Mouse (Mus musculus): ENCODE results near the gene 1700017B05Rik. TPM values are rescaled to one million over a fixed set of nuclear protein-coding genes. Genes with fewer than 3 reads are reported as not detected.

The 1700017B05Rik gene
- polyA plus RNA-seq, 1 experiment, result 18.8 TPM

DNA sequence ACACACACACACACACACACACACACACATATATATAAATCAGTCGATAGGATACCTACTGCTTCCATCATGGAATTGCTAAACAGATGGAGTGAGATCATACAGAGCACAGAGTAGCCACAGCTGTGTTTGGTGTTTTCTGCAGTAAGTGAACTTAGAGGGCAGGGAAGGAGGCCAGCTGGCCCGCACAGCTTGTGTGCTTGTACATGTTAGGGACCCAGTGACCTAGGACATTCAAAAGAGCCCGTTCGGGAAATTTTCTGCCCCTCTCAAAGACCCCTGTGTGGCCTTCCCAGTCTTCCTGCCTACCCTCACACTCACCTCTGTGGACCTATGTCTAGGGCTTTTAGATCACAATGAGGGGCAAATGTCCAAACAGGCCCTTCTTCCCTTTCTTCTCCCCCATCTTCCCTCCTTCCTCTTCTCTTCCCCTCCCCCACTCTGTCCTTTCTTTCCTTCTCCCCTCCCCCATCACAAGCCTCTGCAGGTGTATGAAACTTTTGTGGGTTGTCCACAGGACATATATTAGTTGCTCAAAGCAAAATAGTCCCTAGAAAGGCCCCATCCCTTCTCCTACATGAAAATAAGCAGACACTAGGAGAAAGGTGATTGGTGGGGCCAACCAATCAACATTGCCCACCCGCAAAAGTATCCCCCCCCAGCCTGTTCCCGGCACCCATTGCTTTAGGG lies 11.5 kb upstream of the 1700017B05Rik start:
- 44% methylated on average over 6 of the region's 6 CpGs for WGBS
- no peak for DNase-seq (ENCODE audit: low read depth, low spot score)

DNA sequence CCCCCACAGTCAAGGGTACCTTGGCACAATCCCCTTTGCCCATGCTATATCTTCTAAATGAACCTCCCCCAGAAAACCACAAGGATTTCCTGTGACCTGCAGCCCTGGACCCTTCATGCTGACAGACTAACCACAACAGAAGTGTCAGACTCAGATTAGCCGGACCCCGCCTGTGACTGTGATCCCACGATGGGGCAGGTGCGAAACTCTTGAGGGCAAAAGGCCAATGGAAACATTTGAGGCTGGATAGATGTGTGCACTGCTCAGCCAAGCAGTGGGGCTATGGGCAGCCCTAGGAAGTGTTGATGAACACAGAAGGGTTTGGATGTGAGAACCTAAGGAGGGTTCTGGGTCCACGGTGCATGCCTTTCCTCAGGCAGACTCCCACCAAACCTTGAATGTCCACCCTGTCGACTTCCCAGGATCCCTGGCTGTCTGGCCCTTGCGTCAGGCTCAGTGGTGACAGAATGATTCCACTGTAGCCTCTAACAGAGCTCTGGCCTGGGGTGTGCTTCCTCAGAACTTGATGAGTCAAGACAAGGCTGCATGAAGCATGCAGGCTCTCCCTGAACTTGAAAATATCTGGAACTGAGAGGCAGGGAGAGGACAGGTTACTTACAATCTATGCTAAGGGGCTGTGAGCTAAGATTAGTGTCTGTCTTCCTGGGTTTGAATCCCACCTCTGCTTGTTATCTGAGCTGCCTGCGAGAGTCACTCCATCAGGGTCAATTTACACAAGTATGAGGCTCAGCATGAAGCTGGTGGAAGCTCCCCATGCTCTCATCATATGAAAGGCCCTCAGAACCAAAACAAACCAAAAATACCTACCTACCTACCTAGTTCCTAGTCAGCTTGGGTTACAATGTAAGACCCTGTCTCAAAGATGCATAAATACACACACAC lies 10.7 kb upstream of the 1700017B05Rik start:
- 68% methylated on average over 8 of the region's 8 CpGs for WGBS
- DNase-seq (ENCODE audit: low read depth, low spot score), result no peak

DNA sequence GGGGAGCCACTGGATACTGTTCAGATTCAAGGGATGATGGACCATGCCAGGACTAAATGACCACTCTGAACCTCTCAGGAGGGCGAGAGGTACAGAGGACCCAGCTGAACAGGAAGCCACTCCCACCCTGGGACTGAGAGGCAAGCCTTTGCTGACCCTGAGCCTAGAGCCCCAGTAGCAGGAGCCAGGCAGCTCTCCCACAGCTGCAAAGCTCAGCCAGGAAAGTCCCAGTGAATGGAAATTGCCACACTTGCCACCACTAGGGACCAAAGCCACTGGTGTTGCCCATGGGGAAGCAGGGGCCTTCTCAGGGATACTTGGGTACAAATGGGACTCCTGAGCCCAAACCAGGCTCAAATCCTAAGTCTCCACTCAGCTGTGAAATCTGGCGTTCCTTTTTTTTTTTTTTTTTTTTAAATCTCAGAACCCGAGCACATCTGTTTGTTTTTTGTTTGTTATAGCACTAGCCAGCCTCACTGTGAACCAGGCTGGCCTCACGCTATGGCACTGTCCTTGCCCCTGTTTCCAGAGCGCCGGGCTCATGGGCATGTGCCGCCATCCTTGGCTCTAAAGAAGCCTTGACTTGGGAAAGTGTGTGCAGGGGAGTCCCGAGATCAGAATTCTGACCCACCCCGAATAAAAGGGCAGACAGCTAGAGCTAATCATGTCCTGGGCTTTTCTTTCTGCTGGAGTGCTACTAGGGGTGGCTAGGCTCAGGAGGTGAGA lies 9.6 kb upstream of the 1700017B05Rik start:
- WGBS, result 65% methylated on average over 9 of the region's 9 CpGs
- DNase-seq (ENCODE audit: low read depth, low spot score), result no peak

DNA sequence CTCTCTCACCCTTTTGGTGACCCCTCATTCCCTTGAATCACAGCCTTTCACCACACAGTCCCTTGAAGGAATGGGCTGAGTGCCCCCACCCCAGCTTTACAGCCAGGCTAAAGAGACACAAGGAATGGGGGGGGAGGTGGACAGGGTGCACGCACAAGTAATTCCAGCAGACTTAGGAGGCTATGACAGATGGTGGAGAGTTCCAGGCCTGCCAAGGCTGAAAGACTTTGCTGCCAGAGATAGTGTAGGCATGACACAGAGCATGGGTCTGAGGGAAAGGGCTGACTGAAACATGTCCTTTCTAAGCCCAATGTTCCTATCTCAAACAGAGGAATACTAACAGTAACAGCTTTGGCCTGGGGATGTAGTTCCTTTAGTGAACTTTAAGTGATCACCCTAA lies 8.7 kb upstream of the 1700017B05Rik start:
- DNase-seq (ENCODE audit: low read depth, low spot score), result no peak
- 75% methylated on average over 1 of the region's 1 CpGs for WGBS

DNA sequence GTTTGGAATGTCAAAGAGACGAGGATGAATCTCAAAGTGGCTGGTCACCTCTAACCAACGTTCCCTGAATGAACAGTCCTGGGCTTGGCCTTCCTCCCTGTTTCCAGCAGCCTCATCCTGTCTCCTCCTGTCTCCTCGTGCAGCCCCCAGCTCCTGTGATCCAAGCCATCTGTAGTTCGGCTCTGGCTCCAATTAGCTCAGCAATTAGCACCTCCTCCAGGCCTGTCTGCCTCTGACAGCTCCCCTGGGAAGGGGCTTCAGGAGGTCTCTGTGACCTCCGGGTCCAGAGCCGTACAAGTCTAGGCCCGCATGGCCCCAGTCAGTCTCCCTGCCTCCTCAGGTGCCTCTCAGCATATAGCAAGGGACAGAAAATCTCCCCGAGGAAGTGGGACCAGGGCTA lies 8.0 kb upstream of the 1700017B05Rik start:
- WGBS, result 61% methylated on average over 8 of the region's 8 CpGs
- no peak for DNase-seq (ENCODE audit: low read depth, low spot score)

DNA sequence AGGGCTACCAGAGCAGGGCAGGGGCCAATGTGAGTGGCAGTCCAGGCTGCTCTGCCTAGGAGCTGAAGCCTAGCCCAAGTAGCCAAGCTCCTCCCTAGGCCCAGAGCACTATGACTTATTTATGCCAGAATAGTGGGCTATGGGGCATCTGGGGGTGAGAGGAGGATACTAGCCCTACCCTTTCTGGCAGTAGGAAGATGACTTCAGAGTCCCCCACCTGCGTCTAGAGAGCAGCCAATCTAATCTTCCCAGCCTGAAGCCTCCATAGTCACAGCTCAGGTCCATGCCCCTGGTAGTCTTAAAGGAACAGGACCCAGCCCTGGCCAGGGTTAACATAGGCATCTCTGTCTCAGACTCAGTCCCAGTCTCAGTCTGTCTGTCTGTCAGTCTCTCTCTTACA lies 7.0 kb upstream of the 1700017B05Rik start:
- WGBS, result 67% methylated on average over 1 of the region's 1 CpGs

DNA sequence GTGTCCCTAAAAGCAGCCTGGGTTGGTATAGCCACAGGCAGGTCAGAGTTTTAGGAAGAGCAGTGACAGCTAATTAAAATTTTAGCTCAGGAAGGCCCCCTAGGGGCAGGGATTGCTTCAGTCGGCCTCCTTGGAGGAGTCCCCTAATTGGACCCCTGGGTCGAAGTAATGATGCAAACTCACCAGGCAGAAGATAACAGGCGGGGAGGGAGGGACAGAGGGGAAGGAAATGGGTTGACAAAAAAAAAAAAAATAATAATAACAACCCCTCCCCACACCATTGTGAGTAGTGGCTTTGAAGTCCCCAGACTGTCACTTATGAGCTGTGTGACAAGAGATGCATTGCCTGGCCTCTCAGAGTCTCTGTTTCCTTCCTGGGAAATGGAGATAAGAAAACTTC lies 6.2 kb upstream of the 1700017B05Rik start:
- WGBS, result 41% methylated on average over 3 of the region's 3 CpGs
- no peak for DNase-seq (ENCODE audit: low read depth, low spot score)

More for the DNA sequence above, 7.0 kb upstream of the 1700017B05Rik start:
- DNase-seq (ENCODE audit: low read depth, low spot score), result no peak

DNA sequence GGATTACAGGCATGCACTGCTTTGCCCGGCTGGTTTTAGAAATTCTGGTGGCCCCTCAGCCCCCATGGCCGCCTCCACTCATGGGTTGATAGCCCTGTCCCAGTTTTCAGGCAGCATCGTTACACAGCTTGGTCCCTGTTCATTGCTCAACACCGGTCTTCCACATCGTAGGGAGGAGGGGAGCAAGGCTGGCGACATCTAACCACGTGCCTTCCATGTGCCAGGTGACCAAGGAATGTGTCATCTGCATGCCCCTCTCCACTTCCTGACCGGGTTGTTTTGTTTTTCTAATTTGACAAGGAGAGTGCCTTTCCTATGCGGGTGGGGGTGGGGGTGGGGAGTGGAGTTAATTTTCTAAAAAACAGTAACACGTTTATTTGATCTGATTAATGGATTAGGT lies 5.7 kb upstream of the 1700017B05Rik start:
- WGBS, result 56% methylated on average over 10 of the region's 10 CpGs
- DNase-seq (ENCODE audit: low read depth, low spot score), result no peak

DNA sequence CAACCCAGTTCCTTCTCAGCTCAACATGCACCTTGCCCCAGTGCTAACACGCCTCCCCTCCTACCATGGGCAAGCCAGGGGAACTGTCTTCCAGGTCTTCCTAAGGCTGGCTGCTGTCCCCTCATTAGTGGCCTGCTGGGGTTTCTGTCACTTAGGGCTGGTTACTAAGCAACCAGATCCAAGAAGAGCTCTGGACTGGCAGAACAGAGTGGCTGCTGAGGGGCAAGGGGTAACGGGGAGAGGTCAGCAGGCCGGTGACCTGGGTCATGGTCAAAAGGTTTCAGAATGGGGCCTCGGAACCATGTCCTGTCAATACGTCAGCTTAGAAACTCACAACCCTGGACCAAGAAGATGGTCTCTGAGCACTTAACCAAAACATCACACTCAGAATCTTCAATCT lies 5.0 kb upstream of the 1700017B05Rik start:
- no peak for DNase-seq (ENCODE audit: low read depth, low spot score)
- 90% methylated on average over 5 of the region's 5 CpGs for WGBS

DNA sequence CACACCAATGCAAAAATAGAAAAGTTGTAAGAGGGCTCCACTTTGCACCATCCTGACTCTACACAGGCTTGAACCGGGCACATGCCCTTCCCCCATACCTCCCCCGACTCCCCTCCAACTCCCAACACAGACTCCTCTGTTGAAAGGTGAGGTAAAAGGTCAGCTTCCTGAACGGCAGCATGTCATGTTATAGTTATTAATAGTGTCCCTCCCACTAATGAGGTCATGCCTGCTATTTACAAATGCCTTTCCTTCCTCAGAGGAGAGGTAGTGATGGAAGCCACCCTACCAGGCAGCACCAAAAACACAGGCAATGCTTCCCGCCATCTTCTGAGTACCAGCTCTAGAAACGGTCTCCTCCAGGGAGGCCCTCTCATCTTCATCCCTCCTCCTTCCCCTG lies 2.7 kb upstream of the 1700017B05Rik start:
- 55% methylated on average over 5 of the region's 5 CpGs for WGBS

DNA sequence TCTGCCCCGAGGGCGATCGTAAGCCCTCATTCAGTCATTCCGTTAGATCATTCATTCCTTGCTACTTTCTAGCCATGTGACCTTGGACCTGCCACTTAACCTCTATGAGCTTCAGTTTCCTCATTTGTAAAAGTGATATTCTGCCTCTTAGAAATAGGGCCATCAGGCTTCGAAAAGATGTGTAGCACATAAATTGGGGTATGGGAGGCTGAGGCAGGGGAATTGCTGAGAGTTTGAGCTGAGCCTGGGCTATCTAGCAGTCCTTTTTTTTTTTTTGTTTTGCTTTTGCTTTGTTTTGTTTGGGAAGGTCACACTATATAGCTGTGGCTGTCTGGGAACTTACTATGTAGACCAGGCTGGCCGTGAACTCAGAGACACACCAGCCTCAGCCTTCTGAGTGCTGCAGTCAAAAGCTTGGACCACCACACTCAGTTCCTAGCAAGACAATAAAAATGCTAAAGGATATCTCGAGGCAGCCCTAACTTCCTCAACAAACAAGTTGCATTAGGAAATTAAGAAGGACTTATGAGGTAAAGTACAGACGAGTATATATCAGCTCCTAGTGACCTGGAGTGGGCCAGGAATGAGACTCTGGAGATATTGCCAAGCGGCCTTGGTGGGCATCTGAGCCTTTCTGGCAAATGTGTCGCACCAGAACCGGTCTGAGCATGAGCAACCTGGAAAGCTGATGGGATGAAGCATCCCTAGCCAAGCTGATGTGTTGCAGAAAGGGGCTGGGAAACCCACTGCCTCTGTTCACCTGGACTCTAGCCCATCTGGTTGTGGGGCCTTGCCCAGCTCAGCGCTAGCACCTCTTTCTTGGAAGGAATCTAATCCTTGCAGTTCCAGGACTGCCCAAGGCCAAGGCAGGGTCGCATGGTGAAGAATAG lies 628 bp upstream of the 1700017B05Rik start:
- DNase-seq (ENCODE audit: low read depth, low spot score), result no peak
- whole genome bisulfite sequencing, result 48% methylated on average over 13 of the region's 13 CpGs

More for the DNA sequence above, 2.7 kb upstream of the 1700017B05Rik start:
- DNase-seq (ENCODE audit: low read depth, low spot score), result no peak

DNA sequence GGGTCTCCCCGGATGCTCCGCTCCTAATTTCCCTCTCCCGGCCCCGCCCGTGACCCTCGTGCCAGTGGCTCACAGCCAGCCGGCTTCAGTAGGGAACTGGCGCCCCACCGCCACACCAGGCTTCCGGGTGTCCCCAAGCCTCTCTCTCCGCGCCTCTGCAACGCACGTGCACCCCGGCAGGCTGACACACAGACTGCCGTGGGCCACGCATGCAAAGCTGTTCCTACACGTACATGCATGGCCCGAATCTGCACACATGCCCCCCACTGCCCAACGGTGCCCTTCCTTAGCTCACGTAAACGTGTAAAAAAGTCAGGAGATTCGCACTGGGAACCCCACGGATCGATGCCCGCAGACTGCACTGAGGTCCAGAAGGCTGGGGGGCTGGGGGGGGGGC lies 898 bp downstream of the 1700017B05Rik start:
- DNase-seq (ENCODE audit: low read depth, low spot score), result no peak
- 0% methylated on average over 26 of the region's 26 CpGs for WGBS

DNA sequence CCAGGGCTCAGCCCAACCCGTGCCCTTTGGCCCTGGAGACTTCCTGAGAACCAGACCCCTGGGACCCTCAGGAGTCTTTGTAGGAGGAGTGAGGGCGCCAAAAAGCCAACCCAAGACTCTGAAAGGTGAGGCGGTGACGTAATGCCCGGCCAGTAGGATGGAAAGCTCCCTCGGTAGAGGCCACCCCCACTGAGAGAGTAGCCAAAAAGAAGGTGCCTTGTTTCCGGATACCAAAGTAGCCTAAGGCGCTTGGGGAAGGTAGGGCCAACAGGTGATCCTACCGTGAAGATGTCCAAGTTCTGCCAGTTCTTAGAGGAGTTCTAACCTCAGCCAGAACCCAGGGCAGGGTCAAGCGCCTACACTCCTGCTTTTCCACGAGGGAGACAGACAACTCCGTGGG lies 1.5 kb downstream of the 1700017B05Rik start:
- 8% methylated on average over 12 of the region's 12 CpGs for WGBS
- DNase-seq (ENCODE audit: low read depth, low spot score), result no peak

DNA sequence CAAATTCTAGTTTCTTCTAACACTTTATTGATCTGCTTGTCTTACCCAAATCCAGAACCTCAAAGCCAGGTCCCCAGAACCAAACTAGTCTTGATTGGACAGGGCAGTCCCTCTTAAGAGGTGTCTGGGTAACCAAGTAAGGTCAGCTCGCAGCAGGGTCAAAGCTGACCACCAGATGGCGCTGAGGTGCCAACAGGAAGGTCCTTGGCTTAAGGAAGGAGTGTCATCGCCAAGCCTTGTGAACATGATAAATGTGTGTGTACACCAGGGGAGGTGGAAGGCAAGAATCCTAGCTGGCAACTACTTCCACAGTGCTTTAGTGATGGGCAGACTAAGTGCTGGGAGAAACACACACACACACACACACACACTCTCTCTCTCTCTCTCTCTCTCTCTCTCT lies 2.7 kb downstream of the 1700017B05Rik start:
- DNase-seq (ENCODE audit: low read depth, low spot score), result peak; percentile 82
- WGBS, result 1% methylated on average over 3 of the region's 3 CpGs

DNA sequence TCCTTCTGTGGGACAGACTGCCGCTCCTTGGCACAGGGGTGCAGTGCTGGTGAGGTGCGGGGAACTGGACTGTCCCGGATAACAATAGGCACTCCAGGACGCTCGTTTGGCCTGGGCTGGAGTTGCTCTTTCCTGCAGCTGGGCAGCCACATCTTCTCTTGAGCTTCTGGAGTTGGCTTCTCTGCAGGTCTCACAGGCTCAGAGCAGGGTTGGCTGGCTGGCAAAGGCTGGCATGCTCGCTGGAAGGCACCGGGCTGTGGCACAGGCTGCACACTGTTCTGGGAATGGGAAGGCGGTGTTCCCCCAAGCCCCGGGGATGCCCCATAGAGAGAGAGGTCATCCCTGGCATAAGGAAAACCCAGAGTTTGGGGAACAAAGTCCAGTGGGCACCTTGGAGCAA lies 4.8 kb downstream of the 1700017B05Rik start:
- DNase-seq (ENCODE audit: low read depth, low spot score), result no peak
- WGBS, result 90% methylated on average over 9 of the region's 9 CpGs

DNA sequence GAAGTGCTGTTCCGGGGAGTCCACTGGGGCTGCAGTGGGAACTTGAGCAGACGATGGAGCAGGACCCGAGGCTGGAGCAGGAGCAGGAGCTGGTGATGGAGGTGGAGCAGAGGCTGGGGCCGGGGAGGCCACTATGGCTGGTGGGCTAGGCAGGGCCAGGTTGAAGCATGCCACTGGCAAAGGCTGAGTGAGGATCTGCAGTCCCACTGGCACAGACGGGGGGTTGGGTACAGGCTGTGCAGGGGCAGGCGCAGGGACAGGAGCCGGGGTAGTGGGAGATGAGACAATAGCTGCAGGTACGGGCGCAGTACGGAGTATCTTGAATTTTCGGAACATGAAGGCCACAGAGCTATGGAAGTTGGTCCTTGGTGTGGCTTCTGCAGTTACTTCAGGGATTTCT lies 5.6 kb downstream of the 1700017B05Rik start:
- DNase-seq (ENCODE audit: low read depth, low spot score), result no peak
- 91% methylated on average over 11 of the region's 11 CpGs for WGBS

DNA sequence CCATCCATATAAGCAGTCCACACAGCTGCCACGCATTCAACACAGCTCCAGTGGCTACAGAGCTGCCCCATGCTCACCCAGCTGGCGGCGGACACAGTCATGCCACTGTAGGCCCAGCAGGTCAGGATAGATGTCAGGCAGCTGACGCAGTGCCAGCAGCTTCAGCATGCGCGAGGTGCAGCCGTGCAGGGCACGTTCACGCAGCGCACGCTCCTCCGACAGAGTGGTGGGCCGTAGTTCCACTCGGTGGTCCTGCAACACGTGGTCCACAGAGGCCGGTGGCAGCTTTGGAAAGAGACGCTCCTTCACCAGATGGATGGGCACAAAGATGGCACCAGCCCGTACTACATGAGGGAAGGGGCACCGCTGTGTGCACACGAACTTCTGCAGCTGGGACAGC lies 6.1 kb downstream of the 1700017B05Rik start:
- WGBS, result 94% methylated on average over 20 of the region's 20 CpGs

DNA sequence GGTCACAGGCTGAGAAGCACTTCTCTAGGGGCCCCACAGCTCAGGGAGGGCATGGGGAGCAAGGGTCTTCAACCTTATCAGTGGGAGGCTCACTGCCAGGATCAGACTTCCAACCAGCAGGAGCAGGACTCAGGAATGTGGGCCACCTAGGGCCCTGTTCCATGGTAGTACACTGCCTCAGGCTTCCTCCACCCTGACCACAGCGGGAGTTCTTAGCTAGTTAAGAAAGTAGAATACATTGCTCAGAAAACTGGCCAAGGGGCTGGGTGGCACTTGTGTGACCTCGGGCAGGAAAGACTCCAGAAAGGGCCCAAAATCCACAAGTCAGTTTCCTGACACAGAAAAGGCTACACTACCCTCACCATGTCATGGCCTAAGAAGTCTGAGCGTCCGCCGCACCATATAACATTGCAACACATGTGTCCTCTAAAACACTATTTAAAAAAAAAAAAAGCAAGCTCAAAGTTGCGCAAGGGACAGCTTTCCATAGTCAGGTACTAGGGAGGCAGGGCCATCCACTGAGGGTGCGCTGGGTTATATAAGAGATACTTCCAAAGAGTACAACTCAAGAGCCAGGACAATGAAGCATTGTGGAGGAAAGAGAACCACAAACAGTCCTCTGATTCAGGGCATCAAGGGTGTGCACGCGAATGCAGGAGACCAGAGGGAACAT lies 7.5 kb downstream of the 1700017B05Rik start:
- no peak for DNase-seq (ENCODE audit: low read depth, low spot score)
- WGBS, result 61% methylated on average over 9 of the region's 9 CpGs

More for the DNA sequence above, 6.1 kb downstream of the 1700017B05Rik start:
- DNase-seq (ENCODE audit: low read depth, low spot score), result no peak

DNA sequence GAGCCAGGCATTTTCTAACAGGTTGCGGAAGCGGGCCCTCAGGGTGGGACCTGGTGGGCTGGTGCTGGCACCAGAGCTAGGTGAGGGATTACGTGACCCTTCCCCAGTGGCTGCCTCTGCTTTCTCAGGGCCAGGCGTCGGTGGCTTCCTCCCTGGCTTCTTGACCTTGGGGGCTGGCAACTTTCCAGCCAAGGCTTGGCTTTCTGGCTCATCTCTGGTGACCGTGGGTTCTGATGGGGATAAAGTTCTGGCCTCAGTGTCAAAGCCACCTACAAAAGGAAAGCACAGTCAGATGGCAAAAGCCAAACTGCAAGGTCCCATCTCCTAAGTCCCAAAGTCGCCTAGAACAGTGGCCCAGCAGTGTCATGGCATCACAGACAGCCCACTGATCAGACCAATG lies 8.4 kb downstream of the 1700017B05Rik start:
- 61% methylated on average over 7 of the region's 7 CpGs for WGBS

More for the DNA sequence above, 8.4 kb downstream of the 1700017B05Rik start:
- no peak for DNase-seq (ENCODE audit: low read depth, low spot score)

All from large intestine, adult 2 months (tissue).